Mouse (Mus musculus) kidney, postnatal 4 days (tissue): ENCODE measurements around the gene Col26a1.

Source experiments
- DNase-seq, 2 experiments: peaks; one replicate each; pipeline ENCODE4 v3.0.0; 2021; ENCODE audit warnings: mixed read lengths in 2 of 2

The Col26a1 gene

DNA sequence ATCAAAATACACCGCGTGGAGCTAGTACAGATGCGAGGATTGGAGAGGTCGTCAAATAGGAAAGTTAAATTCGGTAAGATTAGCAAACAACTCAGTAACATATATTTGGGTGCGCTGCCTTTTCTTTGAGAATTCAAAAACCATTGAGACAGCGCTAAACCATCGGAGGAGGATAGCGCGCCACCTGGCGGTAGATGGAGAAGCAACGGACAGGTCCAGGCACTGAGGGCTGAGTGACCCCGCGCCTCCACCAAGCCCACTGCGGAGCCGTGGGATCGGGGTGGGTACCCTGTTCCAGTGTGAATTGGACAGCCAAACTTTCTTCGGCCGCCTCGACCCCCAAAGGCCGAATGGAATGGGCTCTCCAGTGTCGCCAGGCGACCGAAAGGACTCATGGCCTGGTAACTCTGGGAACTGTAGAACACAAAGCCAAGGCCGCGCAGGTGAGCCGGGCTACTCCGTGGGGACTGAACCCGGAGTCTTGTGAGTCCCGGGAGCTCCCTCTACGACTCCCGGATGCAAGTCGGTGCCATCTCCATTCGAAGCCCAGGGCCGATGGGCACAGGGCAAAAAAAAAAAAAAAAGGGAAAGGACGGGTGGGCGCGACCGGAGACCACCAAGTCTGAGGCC lies 1.5 kb downstream of the Col26a1 start:
- peak; percentile 96 for DNase-seq

DNA sequence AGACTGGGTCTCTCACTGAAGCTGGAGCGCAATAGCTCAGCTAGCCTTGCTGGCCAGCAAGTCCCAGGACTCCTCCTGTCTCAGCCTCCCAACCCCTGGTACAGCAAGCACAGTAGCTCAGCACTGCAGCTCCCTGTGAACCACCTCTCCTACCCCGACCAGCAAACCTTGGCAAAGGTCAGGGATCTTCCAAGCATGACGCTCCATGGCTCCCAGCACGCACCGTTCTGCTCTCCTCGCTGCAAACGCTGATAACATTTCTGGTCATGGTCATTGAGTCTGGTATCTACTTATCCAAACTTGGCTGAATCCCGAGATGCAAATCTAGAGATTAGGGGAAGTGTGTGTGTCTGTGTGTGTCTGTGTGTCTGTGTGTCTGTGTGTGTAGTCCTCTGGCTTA lies 2.9 kb downstream of the Col26a1 start:
- DNase-seq: peak in 1 of 2 experiments; percentile 49

- peak in 1 of 2 experiments; percentile 30 for DNase-seq
Observed at GRCm38 (mm10) chr5:136874271-136874670, 8.7 kb downstream of the Col26a1 start.

- DNase-seq: no peak
Observed at GRCm38 (mm10) chr5:136872417-136872816, 10.6 kb downstream of the Col26a1 start.

GRCm38 (mm10) chr5:136869451-136870114 lies 13.4 kb downstream of the Col26a1 start:
- peak in 1 of 2 experiments; percentile 40 for DNase-seq

- DNase-seq: no peak
Observed at GRCm38 (mm10) chr5:136867706-136868105, 15.3 kb downstream of the Col26a1 start.

DNA sequence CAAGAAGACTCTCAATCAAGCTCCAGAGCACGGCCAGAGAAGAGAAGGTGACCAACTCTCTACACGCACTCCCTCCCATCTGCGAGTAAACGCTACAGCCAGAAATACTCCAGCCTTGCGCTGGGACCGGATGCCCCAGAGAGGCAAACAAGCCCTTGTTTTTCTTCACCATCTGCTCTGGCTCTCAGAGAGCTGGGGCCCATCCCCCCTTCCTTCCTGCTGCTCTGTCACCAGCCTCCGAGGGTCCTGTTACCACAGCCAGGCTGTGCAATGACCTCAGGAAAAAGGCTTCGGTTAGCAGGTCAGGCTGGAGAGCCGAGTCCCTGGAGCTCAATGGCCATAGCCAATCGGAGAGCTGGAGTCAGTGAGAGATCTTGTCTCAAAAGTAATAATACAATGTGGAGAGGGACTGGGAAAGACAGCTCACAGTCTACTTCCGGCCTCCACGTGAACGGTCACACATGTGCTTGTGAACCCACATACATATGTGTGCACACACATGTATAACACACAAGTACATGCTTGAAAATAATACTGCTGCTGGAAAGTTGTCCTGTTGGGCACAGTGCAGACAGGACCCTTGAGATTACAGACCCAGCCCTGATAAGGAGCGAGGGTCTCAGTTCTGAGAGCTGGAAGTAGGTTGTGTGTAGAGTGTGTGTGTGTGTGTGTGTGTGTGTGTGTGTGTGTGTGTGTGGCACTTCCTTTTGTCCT lies 18.9 kb downstream of the Col26a1 start:
- peak; percentile 85 to 92 for DNase-seq

DNA sequence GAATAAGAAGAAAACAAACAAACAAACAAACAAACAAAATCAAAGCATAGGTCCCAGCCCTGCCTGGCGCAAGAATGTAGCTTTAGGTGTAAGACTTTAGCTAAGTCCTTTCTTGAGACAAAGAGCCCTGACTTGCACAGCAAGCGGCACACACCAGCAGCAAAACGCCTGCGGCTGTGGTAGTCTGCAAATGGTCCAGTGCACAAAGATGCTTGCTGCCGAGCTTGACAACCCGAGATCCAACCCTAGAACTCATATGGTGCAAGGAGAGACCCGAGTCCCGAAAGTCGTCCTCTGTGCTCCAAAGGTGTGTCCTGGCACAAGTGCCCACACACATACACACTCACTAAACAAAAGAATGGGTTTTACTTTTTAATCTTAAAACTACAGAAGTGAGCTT lies 19.7 kb downstream of the Col26a1 start:
- peak; percentile 48 to 56 for DNase-seq

GRCm38 (mm10) chr5:136862806-136863205 lies 20.2 kb downstream of the Col26a1 start:
- DNase-seq: peak in 1 of 2 experiments; percentile 20

DNA sequence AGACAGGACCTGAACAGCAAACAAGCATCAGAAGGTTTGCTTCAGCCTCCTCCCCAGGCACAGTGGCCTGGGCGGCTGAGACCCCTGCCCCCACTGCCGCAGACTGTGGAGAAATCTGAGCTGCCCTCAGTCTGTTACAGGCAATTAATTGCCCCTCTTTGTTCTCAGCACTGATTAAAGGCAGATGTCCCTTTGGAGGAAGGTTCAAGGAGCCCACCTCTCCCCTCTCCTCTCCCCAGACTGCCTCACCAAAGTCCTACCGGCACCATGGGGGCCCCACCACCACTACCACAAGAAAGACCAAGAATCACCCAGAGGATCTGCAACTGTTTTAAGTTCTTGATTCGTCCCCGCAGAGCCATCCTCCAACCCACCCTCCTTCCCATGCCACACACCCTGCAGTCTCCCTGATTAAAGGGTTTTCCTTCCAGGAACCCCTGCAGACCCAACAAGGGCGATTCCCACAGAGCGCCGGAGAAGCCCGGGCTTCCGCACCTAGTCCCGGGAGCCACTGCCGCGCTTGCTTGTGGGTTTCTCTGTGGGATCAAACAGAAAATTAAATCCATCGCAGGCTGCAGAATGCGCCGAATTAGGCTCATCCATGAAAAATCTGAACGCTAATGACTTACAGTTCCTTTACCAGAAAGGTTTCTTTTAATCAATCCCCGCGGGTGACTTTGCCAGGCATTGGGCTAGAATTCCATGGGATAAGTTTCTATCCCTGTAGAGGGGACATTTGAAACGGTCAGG lies 21.6 kb downstream of the Col26a1 start:
- peak; percentile 35 to 37 for DNase-seq

DNA sequence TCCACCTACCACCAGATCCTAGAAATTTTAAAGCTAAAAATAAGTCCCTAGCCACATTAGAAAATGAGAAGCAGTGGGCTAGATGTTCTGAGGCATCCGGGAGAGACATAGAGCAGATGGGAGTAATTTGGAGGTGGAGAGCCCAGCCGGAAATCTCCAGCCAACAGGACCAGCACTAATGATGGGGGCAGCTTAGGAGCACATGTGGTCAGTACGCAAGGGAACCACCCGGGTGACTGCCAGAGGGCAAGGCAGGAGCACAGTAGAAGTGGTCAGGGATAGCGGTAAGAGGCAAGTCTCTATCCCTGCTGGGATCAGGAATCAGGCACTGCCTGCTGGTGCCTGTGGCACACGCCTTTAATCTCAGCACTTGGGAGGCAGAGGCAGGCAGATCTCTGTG lies 32.3 kb downstream of the Col26a1 start:
- no peak for DNase-seq

- DNase-seq: no peak
Observed at GRCm38 (mm10) chr5:136846385-136847264, 36.4 kb downstream of the Col26a1 start.

DNA sequence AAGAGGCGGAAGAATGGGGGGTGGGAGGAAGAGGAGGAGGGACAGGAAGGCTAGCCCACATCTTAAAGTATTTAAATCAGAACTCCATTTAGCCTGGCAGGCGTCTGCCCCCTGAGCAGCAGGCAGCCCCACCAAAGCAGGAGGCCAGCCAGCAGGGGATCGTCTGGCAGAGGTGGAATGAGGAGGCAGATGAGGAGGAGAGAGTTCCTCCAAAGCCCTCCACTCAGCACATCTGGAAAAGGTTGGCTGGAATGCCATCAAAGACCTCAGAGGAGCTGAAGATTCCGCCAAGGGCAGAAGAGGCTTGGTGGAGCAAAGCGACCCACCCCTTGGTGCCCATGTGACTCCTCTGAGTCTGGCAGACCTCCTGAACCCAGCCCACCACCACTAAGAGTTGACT lies 39.1 kb downstream of the Col26a1 start:
- DNase-seq: no peak

- peak; percentile 87 to 88 for DNase-seq
Observed at GRCm38 (mm10) chr5:136840036-136840435, 43.0 kb downstream of the Col26a1 start.

DNA sequence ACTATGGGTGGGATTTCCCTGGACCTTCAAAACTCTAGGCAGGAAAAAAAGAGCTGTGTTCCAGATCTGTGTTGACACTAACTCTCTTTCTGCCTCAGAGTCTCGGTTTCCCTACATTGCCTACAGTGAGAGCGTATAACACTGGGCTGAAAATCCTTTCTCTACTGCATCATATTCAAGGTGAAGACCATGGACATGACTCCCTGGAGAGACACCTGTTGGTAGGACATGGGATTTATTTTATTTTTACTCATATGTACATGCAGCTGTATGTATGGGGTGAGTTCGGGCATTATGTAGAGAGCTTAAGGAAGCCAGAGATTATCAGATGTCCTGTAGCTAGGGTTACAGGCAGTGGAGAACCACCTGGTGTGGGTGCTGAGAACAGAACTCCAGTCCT lies 50.0 kb downstream of the Col26a1 start:
- DNase-seq: no peak

DNA sequence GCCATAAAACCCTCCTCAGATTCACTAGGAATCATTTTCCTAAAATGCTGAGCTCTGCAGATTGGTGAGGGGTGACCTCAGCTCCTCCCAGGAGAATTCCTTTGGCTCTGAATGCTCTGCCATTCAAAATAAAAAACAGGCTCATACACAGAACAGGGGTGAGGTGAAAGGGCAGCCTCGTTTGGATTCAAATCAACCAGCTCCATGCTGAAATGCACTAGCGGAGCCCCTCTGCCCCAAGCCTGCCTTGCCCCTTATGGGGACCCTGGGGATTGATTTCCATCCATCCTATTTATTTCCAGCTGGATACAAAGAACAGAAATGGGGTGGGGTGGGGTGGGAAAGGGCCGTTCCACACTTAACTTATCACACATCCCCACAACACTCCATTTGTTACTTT lies 52.9 kb downstream of the Col26a1 start:
- peak in 1 of 2 experiments; percentile 26 for DNase-seq

- DNase-seq: no peak
Observed at GRCm38 (mm10) chr5:136821971-136822370, 61.0 kb downstream of the Col26a1 start.

DNA sequence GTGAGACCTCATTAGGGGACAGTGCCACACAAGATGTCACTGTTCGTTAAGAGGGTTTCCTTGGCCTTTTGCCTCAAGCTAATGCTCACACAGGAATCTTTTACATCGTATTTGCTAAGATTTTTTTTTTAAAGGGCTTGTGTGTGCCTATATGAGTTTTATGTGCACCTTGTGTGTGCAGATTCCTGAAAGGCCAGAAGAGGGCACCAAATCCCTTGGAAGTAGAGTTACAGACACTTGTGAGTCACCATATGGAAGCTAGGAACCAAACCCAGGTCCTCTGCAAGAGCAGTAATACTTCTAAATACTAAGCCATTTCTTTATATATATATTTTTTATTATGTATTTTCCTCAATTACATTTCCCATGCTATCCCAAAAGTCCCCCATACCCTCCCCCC lies 62.1 kb downstream of the Col26a1 start:
- no peak for DNase-seq

GRCm38 (mm10) chr5:136819686-136820085 lies 63.3 kb downstream of the Col26a1 start:
- no peak for DNase-seq

GRCm38 (mm10) chr5:136810539-136811374 lies 72.3 kb downstream of the Col26a1 start:
- DNase-seq: peak; percentile 67 to 75
